Mouse (Mus musculus) stomach, postnatal 0 days (tissue): ENCODE data around the gene Grb10. TPM values are rescaled to one million over a fixed set of nuclear protein-coding genes. Genes with fewer than 3 reads are reported as not detected.

ENCODE experiments used
- ATAC-seq: fragments of 200-750 bp; cut with Nextera tagmentation; 2 replicates; pipeline ENCODE4 v1.8.0; 2017; ENCODE audit not compliant: low FRiP score, low TSS enrichment
- DNase-seq: peaks from one replicate; pipeline ENCODE4 v3.0.0-alpha.2; 2016; ENCODE audit warnings: low spot score
- H3K27ac ChIP-seq: fragments of 300-500 bp; sonication (generic); replicated peaks from 2 replicates; pipeline ENCODE4 v1.5.1; 2014; ENCODE audit warnings: mild to moderate bottlenecking, control low read depth
- H3K27me3 ChIP-seq: fragments of 300-500 bp; sonication (generic); 2 replicates; pipeline ENCODE4 v1.6.1; 2014; ENCODE audit warnings: low read length; ENCODE audit not compliant: control insufficient read depth, insufficient read depth
- H3K36me3 ChIP-seq: fragments of 300-500 bp; sonication (generic); 2 replicates; pipeline ENCODE4 v1.6.1; 2014; ENCODE audit warnings: low read length, mixed read lengths; ENCODE audit not compliant: control insufficient read depth, insufficient read depth
- H3K4me1 ChIP-seq: fragments of 300-500 bp; sonication (generic); replicated peaks from 2 replicates; pipeline ENCODE4 v1.6.1; 2014; ENCODE audit warnings: antibody characterized with exemption; ENCODE audit not compliant: control insufficient read depth, insufficient read depth
- H3K4me2 ChIP-seq: fragments of 300-500 bp; sonication (generic); replicated peaks from 2 replicates; pipeline ENCODE4 v1.6.1; 2014; ENCODE audit warnings: low read depth, mild to moderate bottlenecking, control low read depth, moderate library complexity
- H3K4me3 ChIP-seq: fragments of 300-500 bp; sonication (generic); 2 replicates; pipeline ENCODE4 v1.5.1; 2014; ENCODE audit warnings: low read depth, low read length, control low read depth
- H3K9ac ChIP-seq: fragments of 300-500 bp; sonication (generic); 2 replicates; pipeline ENCODE4 v1.6.1; 2014; ENCODE audit warnings: mild to moderate bottlenecking, low read length, control low read depth, mixed read lengths
- H3K9me3 ChIP-seq: fragments of 300-500 bp; sonication (generic); 2 replicates; pipeline ENCODE4 v1.6.1; 2016; ENCODE audit warnings: low read length; ENCODE audit not compliant: control insufficient read depth
- CTCF ChIP-seq: IDR thresholded peaks from 2 replicates; pipeline ENCODE4 v1.5.1; 2016; ENCODE audit warnings: antibody characterized with exemption, low read depth, mild to moderate bottlenecking, moderate library complexity
- EP300 ChIP-seq: optimal IDR thresholded peaks from 2 replicates; pipeline ENCODE3; 2016; ENCODE audit warnings: antibody characterized with exemption
- WGBS: fragments of 180-500 bp; shearing (Covaris S2); extraction: QIAGEN DNeasy Blood & Tissue Kit; methylation state at CpG from one replicate; pipeline ENCODE4 v1.1.7; 2014; 5-methylcytosine and 5-hydroxymethylcytosine counted together
- polyA plus RNA-seq: library from polyadenylated mRNA; unstranded; fragments of >200 nt; fragmentation: Nextera tagmentation; extraction: Ambion mirVana; gene quantifications from 2 replicates; pipeline ENCODE4 v1.2.1, GENCODE M21; 2015

The Grb10 gene
- polyA plus RNA-seq, 1 experiment from 2014 or later: 64.7 TPM

DNA sequence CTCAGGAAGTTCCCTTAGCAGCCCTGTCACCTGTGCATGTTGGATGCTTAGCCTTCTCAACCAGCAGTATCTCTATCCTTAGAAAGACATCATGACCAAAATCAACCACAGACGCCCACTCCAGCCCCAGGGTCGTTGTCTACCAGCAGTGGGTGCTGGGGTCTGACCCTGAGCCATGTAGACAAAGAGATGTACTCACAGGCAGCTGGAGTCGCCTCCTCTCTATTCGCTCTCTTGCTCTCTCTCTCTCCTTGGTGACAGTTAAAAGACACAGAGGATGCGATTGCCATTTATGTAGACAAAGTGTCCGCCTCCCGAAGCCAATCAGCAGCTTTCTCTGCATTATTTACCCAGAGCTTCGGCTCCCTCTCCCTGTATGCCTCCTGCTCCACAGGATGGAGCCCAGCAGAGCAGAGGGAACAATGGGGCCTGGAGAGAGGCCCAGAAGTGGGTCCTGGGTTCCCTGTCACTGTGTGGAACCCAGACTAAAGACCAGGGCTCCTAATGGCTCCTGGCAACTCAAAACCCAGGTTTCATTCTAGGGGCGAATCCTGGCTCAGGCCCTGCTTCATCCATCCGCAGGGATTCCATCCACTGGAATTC, 148.2 kb downstream of the Grb10 start:
- Histone ChIP-seq H3K9me3 (no peaks in the 10 kb centered on the region), H3K27ac (no peak overlapping the region), H3K9ac (no peak overlapping the region), H3K4me2 (no peak overlapping the region), H3K4me3 (no peak overlapping the region), H3K36me3 (no peaks in the 10 kb centered on the region), H3K27me3 (no peaks in the 10 kb centered on the region), H3K4me1 (no peaks in the 10 kb centered on the region)
- no peak for TF ChIP-seq CTCF
- no peak for TF ChIP-seq EP300
- no peak for DNase-seq
- WGBS: 64% methylated on average over 10 of the region's 10 CpGs
- ATAC-seq: no peak

DNA sequence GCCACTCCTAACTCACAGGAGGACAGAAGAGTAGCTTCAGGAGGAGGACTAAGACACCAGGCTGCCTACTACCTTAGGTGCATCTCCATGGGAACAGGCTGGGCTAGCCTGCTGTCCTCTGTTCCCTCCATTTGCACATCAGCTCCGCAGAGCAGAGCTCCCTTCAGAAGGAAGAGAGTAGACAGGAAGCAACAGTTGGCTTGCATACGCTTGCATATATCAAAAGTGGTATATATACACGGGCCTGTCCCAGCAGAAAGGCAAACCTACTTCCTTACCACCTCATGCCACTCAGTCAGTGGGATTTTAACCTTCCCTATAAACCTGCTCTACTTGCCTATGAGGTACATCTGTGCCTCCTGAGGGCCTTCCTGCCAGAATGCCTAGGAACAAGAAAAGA, 149.8 kb downstream of the Grb10 start:
- peak; percentile 19; the same call in 1 of the 2 replicates for ATAC-seq
- H3K9me3 ChIP-seq: no peaks in the 10 kb centered on the region
- H3K9ac ChIP-seq: no peak overlapping the region
- WGBS: 51% methylated on average over 3 of the region's 3 CpGs
- H3K4me1 ChIP-seq: no peaks in the 10 kb centered on the region
- DNase-seq: no peak
- H3K4me3 ChIP-seq: no peak overlapping the region
- no peak overlapping the region for H3K4me2 ChIP-seq
- no peaks in the 10 kb centered on the region for H3K27me3 ChIP-seq
- no peaks in the 10 kb centered on the region for H3K36me3 ChIP-seq
- H3K27ac ChIP-seq: no peak overlapping the region
- TF ChIP-seq CTCF (no peak), EP300 (no peak)

DNA sequence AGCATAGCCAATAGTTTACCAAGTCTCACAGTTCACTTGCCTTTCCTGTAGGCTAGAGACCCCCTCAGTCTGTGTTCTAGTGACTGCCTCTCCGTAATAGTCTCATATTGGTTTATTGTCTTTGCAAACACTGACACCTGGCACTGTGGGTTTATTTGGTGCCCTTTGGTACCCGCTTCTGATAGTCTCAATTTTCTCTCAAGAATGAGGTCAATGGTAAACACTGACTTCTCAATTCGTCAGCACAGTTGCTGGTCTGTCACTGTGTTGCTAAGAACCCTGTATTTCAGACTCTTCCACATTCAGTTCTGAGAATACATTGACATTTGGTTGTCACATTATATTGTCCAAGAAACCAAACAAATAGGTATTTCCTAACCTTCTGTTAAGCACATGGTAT, 150.4 kb downstream of the Grb10 start:
- ATAC-seq: no peak
- Histone ChIP-seq H3K9me3 (no peaks in the 10 kb centered on the region), H3K9ac (no peak overlapping the region), H3K27me3 (no peaks in the 10 kb centered on the region), H3K36me3 (no peaks in the 10 kb centered on the region), H3K4me3 (no peak overlapping the region), H3K4me2 (no peak overlapping the region), H3K27ac (no peak overlapping the region), H3K4me1 (no peaks in the 10 kb centered on the region)
- TF ChIP-seq EP300: no peak
- TF ChIP-seq CTCF: no peak
- 65% methylated on average over 3 of the region's 3 CpGs for WGBS
- DNase-seq: no peak

DNA sequence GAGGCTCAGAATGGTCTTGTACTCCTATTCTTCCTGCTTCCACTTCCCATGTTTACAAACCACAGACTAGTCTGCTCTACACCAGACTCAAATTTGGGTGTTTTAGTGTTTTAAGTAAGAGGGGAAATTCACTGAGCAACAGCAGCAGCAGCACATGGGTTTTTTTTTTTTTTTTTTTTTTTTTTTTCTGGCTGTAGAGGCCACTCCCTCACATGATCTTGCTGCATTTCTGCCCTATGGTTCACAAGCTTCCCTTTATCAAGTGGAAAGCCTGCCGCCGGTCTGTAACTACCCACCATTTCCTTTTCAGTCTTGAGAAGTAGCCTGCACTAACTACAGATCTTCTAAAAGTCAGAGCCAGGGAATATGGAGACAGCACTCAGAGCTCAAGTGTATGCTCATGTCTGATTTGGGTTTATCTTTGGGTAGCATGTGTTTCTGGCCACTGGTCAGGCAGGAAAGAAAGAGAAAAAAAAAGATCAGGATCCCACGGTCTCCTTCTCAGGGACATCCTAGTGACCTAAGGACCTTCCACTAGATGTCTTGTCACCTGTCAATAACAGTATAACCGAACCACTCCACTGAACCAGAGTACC, 152.0 kb downstream of the Grb10 start:
- no peaks in the 10 kb centered on the region for H3K4me1 ChIP-seq
- no peaks in the 10 kb centered on the region for H3K27me3 ChIP-seq
- H3K36me3 ChIP-seq: no peaks in the 10 kb centered on the region
- no peak overlapping the region for H3K27ac ChIP-seq
- no peak overlapping the region for H3K4me2 ChIP-seq
- DNase-seq (no peak), ATAC-seq (peak; percentile 37; the same call in 1 of the 2 replicates)
- no peak overlapping the region for H3K4me3 ChIP-seq
- no peak for TF ChIP-seq EP300
- TF ChIP-seq CTCF: no peak
- no peaks in the 10 kb centered on the region for H3K9me3 ChIP-seq
- 50% methylated on average over 4 of the region's 4 CpGs for WGBS
- no peak overlapping the region for H3K9ac ChIP-seq

DNA sequence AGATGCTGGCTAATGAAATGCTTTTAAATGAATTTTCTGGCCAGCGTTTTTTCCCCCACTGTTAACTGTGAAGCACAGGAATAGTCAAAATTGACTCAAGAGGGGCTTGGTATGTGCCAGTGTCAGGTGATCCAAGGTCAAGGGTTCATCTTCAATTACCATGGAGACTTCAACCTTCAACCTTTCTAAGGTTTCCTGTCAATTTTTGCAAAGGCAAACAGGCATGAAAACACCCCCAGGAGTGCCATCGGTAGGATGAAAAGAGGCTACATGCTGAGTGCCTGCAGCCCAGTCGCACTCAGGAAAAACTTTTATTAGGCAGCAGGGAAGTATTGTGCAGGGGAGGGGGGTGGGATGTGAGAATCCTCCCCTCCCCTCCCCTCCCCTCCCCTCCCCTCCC, 152.6 kb downstream of the Grb10 start:
- H3K4me1 ChIP-seq: no peaks in the 10 kb centered on the region
- WGBS: 39% methylated on average over 3 of the region's 3 CpGs

DNA sequence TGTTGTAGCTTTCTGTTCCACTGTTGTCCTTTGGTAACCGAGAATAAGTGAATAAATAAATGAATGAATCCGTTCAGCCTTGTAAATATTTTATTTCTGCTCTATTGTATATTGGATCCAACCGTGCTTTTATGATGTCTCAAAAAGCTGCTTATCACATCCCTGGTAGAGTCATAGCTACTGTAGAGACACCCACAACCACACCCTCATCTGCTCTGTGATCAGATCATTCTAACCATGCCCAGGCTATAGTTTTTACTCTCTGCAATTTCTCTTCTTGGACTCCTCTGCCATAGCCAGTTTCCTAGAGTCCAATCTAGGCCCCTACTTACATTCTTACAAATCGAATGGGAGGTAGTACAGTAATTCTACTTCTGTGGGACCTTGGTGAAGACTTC, 153.2 kb downstream of the Grb10 start:
- no peak for TF ChIP-seq CTCF
- no peak overlapping the region for H3K27ac ChIP-seq

More for the DNA sequence above, 152.6 kb downstream of the Grb10 start:
- Histone ChIP-seq H3K9ac (no peak overlapping the region), H3K27ac (no peak overlapping the region), H3K4me3 (no peak overlapping the region), H3K9me3 (no peaks in the 10 kb centered on the region), H3K27me3 (no peaks in the 10 kb centered on the region), H3K36me3 (no peaks in the 10 kb centered on the region), H3K4me2 (no peak overlapping the region)
- no peak for DNase-seq
- TF ChIP-seq EP300 (no peak), CTCF (no peak)
- ATAC-seq: no peak

More for the DNA sequence above, 153.2 kb downstream of the Grb10 start:
- Histone ChIP-seq H3K27me3 (no peaks in the 10 kb centered on the region), H3K9ac (no peak overlapping the region), H3K4me1 (no peaks in the 10 kb centered on the region), H3K4me3 (no peak overlapping the region), H3K9me3 (no peaks in the 10 kb centered on the region), H3K36me3 (no peaks in the 10 kb centered on the region), H3K4me2 (no peak overlapping the region)
- DNase-seq (no peak), ATAC-seq (no peak)
- WGBS: 52% methylated on average over 4 of the region's 4 CpGs
